Mouse (Mus musculus): ENCODE measurements around the gene Hacd2.

Gene Hacd2

GRCm38 (mm10) chr16:35146153-35146552 is 123.9 kb downstream of the Hacd2 start:
- in situ Hi-C loops (cut with MboI; ENCODE audit: low pct_unique_long_range_greater_than_20kb in 1 of 2, low sequenced_read_pairs in 2 of 2, unreplicated experiment in 1 of 2), result no loop called here

- in situ Hi-C loops (cut with MboI; ENCODE audit: low pct_unique_long_range_greater_than_20kb in 1 of 2, low sequenced_read_pairs in 2 of 2, unreplicated experiment in 1 of 2), result no loop called here
These were observed 131.0 kb downstream of the Hacd2 start for GRCm38 (mm10) chr16:35153146-35153755.

- in situ Hi-C loops (cut with MboI; ENCODE audit: low pct_unique_long_range_greater_than_20kb in 1 of 2, low sequenced_read_pairs in 2 of 2, unreplicated experiment in 1 of 2), result no loop called here
These were observed 132.0 kb downstream of the Hacd2 start for GRCm38 (mm10) chr16:35154245-35154640.

GRCm38 (mm10) chr16:35154641-35155390 is 132.6 kb downstream of the Hacd2 start, which contains the start of gene Adcy5:
Gene Adcy5 (plus strand): TSS chr16:35154877.
- in situ Hi-C loops (cut with MboI; ENCODE audit: low pct_unique_long_range_greater_than_20kb in 1 of 2, low sequenced_read_pairs in 2 of 2, unreplicated experiment in 1 of 2), result no loop called here

- in situ Hi-C loops (cut with MboI; ENCODE audit: low pct_unique_long_range_greater_than_20kb in 1 of 2, low sequenced_read_pairs in 2 of 2, unreplicated experiment in 1 of 2), result no loop called here
These were observed 133.4 kb downstream of the Hacd2 start for GRCm38 (mm10) chr16:35155391-35156305.

- in situ Hi-C loops (cut with MboI; ENCODE audit: low pct_unique_long_range_greater_than_20kb in 1 of 2, low sequenced_read_pairs in 2 of 2, unreplicated experiment in 1 of 2), result no loop called here
These were observed 134.1 kb downstream of the Hacd2 start for GRCm38 (mm10) chr16:35156306-35156695.

- in situ Hi-C loops (cut with MboI; ENCODE audit: low pct_unique_long_range_greater_than_20kb in 1 of 2, low sequenced_read_pairs in 2 of 2, unreplicated experiment in 1 of 2), result no loop called here
These were observed 134.6 kb downstream of the Hacd2 start for GRCm38 (mm10) chr16:35156832-35157231.

Measured in mouse embryonic stem cell (cell line).